Mouse (Mus musculus) liver, embryonic 14 days (tissue): ENCODE measurements around the gene Gpr146. TPM values are rescaled to one million over a fixed set of nuclear protein-coding genes. Genes with fewer than 3 reads are reported as not detected.

Source experiments
- polyA plus RNA-seq: library from polyadenylated mRNA; depleted of rRNA; stranded (reverse); fragments of >200 nt; gene quantifications from 2 replicates; pipeline ENCODE4 v1.2.3, GENCODE M21; 2012; rRNA removed

Gene Gpr146
- polyA plus RNA-seq: 12.0 and 14.9 TPM in 2 replicates

GRCm38 (mm10) chr5:139377468-139378270 is at the start of gene Gpr146:
Gpr146 (plus strand) TSS chr5:139377697.

DNA sequence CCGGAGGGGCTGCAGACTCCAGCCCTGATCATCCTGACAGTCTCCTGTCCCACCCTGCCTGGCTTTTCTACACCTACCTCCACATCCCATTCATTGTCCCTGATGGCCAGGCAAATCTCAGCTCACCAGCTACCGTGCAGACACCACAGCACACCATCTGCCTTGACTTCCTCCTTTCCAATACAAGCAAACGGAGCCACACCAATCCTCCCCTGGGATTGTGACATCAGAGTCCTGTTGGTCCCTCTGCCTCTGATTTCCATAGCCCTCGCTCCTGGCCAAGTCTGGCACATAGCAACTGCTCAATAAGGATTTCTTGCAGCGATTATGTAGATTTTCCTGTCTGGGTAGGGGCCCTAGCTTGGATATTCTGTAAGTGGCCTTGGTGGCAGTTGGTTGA is 26.4 kb upstream of the Gpr146 start, which contains the start of gene Cox19:
Gene Cox19 (minus strand): TSS at position 285 of the 400 bp plus-strand sequence.

GRCm38 (mm10) chr5:139352317-139352716 is 25.2 kb upstream of the Gpr146 start, which contains the start of gene Cyp2w1:
Cyp2w1 (plus strand) TSS chr5:139352617.

DNA sequence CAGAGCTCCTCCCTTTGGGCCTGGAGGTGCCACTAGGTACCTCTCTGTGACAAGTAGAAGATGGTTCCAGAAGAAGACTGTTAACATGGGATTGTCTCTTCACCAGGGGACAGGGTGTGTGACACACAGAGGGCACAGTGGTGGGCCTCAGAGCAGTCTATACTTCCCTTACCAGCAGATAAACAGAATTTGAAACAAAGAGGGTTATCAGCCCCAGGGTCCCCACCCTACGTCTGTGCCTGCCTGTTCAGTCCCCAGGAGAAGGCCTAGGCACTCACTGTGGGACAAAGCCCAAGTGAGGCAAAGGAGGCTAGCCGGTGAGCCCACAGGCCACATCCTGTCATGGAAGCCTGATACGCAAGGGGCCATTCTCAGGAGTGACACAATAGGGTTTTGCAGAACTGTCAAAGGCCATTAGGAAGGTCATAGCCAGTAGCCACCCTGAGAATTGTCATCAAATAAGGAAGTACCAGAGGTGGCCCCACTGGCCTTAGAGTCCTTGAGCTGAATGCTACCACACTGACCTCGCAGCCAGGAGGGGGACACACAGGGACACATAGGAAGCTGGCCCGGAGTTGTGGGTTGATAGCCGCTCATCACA is 27.4 kb downstream of the Gpr146 start, which contains the start of gene C130050O18Rik:
Gene C130050O18Rik (plus strand): TSS at position 480 of the 601 bp plus-strand sequence.

DNA sequence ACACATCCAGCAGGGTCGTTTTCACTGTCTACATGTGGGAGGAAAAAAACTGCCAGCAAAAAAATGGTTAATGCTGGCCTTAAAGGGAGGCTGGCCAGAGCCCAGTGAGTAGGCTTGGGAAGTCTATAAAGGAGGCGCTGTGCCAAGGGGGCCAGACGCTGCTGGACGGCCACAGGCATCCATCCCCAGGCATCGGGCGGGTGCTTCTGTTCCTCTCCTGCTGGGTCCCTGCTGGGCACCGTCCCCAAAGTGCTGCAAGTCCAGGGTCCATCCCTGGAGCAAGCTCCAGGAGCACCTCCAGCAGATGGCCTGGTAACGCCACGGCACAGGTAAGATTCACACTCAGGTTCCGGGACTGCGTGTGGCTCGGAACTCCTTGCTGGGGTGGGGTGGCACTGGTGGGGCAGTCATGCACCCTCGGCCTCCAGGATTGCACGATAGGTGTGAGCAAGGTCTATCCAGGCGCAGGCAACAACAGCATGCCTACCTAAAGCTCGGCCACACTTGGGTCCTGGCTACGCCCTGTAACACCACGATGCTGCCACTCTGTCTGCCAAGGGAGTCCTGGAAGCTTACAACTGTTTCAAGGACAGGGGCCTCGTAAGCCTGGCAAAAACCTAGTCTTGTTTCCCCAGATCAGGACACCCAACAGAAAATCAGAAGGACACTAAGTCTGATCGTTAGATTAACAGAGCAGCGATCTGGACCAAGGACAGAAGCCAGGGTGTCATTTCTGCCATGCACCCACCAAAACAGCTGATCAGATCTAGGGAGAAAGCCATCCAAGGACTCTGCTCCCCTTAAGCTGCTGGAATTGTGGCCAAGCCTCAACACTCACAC is 45.7 kb downstream of the Gpr146 start, which contains the start of gene Gper1:
Gene Gper1 (plus strand): TSS at position 126 of the 840 bp plus-strand sequence.

Other genes with a start within 250 kb of the Gpr146 start
- gene Prkar1b, start 227.7 kb upstream of the Gpr146 start, polyA plus RNA-seq: 0.62 and 0.63 TPM in 2 replicates
- 5.3 and 6.4 TPM in 2 replicates for gene Dnaaf5, start 227.5 kb upstream of the Gpr146 start, polyA plus RNA-seq
- 16.0 and 18.4 TPM in 2 replicates for gene Sun1, start 177.1 kb upstream of the Gpr146 start, polyA plus RNA-seq
- gene Get4, start 125.4 kb upstream of the Gpr146 start, polyA plus RNA-seq: 54.0 and 62.4 TPM in 2 replicates
- 2.7 and 4.0 TPM in 2 replicates for gene Adap1, start 52.1 kb upstream of the Gpr146 start, polyA plus RNA-seq
- gene Cox19, start 26.3 kb upstream of the Gpr146 start, polyA plus RNA-seq: 20.6 and 26.3 TPM in 2 replicates
- gene Cyp2w1, start 25.1 kb upstream of the Gpr146 start, polyA plus RNA-seq: 0.10 TPM in 1 of 2 replicates, not detected in the other
- 0.68 and 1.0 TPM in 2 replicates for gene C130050O18Rik, start 27.6 kb downstream of the Gpr146 start, polyA plus RNA-seq
- 0.03 and 0.09 TPM in 2 replicates for gene Gper1, start 45.5 kb downstream of the Gpr146 start, polyA plus RNA-seq
- gene 3110082I17Rik, start 82.8 kb downstream of the Gpr146 start, polyA plus RNA-seq: 11.8 and 12.1 TPM in 2 replicates
- 3.0 and 3.6 TPM in 2 replicates for gene Zfand2a, start 106.9 kb downstream of the Gpr146 start, polyA plus RNA-seq
- gene Uncx, start 165.8 kb downstream of the Gpr146 start, polyA plus RNA-seq: not detected in 2 replicates